Mouse (Mus musculus) gastrocnemius, postnatal 10 days (tissue): ENCODE data around the gene Crygs. TPM values are rescaled to one million over a fixed set of nuclear protein-coding genes. Genes with fewer than 3 reads are reported as not detected.
"Not testable (repeated sequence)": the region's sequence is repeated elsewhere in the genome, so short reads cannot be mapped to it uniquely, and the experiment has no call there.

Experiments
- DNase-seq: peaks from one replicate; pipeline ENCODE4 v3.0.0; 2021; ENCODE audit warnings: mixed read lengths
- total RNA-seq, 2 experiments: library from RNA; stranded (reverse); gene quantifications; 2 replicates each; pipeline ENCODE4 v1.2.3; 2021

The Crygs gene
- total RNA-seq, 2 experiments from 2014 or later, result not detected

DNA sequence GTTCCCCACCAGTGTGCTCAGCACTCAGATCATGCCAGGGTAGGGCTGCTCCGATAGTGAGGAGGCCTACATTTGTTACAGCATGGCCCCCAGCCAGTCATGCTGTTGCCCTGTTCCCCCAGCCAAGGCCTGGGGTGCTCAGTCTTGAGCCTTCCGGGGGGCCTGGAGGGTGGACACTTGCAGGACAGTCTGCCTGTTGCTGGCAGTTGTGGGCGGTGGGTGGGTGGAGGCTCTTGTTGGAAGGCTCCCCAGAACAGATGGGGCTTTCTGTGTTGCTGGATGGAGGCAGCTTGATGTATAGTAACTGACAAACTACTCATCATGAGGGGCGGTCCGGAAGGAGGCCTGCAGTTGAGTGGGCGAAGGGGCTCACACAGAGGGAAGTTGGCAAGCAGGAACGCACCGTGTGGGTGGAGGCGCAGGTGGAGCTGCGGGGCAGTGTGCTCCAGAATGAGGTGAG is 21.4 kb downstream of the Crygs start:
- no peak for DNase-seq

DNA sequence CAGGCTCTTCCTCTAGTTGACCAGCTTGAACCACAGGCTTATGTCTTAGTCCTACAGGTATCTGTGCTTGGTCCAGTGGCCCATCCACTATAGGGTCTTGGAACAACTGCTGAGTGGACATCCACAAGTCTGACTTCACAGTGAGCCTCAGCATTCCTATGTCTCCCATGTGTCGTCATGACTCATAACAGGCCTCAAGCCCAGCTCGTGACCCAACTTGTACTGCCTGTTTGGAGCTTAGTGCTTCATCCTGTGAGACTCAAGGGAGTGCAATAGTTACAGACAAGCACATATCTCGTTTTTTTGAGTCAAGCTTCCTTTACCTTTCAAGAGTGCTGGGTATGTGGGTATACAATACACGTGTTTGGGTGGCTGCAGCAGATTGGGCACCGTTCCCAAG is 28.7 kb downstream of the Crygs start:
- no peak for DNase-seq

DNA sequence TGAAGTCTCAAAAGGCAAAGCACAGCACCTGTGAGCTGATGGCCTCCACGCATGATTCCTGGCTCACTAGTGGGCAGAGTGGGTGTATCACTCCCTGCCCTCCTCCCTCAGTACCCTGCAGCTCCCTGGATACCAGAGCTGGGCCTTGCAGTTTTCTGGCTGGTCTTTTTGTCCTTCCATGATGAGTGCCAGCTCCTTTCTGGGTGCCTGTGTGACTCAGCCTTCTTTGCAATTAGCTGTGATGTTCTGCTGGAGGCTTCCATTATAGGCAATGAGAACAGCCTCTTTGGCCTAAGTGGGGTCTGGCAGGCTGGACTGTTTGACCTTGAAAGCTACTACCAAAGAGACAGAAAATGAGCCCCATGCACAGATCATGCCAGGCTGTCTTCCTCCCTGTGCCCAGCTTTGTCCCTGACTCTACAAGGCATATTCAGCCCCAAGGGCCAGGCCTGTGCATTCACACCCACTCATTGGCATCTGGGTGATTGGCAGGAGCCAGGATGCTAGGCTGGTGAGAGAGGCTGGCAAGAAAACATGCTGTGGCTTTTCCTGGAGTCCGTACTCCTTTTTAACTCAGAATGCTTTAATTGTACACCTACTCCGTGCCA is 32.0 kb downstream of the Crygs start:
- no peak for DNase-seq

DNA sequence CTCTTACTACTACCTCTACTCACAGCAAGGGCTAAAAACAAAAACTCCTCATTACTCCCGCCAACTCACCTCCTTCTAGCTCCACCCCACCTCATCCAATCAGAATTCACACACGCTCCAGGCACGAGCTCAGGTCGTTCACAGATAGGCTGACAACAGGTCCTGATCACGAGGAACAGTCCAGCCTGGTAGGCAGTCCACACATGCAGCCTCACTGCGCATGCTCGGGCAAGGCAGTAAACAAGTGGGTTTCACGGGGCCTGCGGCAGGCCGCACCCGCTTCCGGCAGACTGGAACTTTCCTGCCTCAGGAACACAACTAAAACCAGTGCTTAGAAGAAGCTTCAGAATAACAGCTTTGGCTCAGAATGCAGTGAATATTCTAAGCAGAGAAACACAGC is 33.1 kb downstream of the Crygs start:
- DNase-seq, result not testable (repeated sequence)

DNA sequence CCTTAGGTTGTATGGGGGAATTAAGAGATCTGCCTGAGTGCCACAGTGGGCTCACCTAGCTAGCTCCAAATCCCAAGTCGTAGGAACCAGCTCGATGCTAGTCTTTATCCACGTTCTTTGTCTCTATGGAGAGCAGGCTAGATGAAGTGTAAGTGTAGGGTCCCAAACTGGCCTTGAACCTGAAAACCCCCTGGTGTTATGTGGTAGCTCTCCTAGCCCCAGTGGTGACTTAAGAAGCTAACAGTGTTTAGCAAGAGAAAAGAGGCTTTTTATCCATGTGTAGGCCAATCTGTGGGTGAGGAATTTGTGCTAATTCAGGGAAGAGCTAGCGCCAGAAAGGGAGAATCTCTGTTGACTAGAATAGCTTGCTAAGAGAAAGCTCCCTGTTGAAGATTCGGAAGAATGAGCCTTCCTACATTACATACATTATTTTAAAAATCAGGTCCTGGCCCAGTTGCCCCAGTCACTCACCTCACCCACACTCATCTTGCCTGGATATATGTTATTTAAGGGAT is 35.8 kb downstream of the Crygs start:
- DNase-seq, result no peak

DNA sequence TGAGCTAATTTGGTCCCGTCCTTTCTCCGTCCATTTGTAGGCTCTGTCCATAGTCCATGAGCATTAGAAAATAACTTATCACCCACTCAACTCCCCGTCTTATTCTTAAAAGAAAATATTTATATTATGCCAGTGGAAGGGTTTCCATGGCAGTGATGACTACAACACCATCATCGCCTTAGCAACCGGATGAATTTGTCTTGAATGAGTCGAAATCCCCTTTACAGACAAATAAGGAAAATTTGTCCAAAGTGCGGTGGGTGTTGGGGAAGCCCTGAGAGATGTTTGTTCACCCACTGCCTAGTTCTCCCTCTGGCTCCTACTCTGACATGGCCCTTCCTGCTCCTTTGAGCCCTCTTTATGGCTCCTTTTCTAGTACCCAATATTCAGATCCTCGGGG is 42.7 kb downstream of the Crygs start:
- DNase-seq, result no peak

DNA sequence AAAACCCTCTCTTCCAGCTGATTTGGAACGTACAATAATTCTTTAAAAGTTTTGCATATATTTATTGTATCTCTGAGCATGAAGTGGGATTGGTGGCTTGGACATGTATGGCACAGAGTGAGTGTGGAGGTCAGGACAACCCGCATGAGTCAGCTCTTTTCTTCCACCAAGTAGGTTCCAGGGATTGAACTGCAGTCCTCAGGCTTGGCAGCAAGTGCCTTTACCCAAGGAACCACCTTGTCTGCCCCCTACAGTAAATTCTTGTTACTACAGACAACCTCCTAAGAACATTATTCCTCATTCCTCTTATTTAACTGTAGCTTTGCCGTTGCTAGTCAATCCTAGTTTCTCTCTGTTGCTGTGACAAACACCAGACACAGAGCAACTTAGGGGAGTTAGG is 44.0 kb downstream of the Crygs start:
- DNase-seq, result no peak

DNA sequence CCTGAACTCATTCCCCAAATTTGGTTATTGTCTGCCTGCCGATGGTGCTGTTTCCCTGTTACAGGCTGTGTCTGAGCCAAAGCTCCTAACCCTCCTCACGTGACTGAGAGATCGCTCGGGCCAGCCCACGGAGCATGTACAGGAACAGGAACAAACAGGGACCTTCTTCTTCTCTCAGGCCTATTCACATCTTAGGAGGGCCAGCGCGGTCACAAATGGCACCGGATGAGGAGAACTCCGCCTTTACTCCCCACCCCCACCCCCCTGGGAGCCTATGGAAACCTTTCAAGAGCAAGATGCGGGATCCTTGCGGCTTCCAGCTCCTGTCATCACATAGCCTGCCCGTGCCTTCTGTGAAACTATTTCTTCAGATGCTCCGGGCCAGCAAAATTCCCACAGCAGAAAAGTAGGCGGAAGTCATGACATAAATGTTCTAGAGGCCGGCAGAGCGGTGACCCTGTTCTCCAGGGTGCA is 44.6 kb downstream of the Crygs start:
- no peak for DNase-seq

DNA sequence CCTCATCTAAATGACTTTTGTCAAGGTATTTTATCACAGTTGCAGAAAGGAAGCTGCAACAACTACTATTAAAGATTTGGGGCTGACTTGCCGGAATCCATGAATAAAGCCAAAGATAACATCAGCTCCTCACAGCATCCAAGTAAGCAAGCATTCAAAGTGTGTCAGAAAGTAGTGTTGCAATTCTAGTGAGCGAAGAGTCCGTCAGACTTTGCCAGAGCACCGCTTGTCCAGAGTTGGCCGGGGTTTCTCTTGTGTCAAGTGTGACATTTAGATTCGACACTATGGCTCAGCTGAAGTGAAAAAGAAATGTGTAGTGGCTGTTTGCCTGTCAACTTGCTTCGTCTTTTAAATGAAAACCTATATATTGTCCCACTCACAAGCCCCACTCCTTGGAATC is 45.8 kb downstream of the Crygs start:
- no peak for DNase-seq

Other genes starting within 250 kb of the Crygs start
- under 1 TPM; 0.82 to 0.88 TPM for gene Dgkg, start 154.4 kb downstream of the Crygs start, total RNA-seq
- 1 to 10 TPM; 8.5 to 8.6 TPM for gene Tbccd1, start 46.1 kb upstream of the Crygs start, total RNA-seq
- 10 to 100 TPM; 39.5 to 43.3 TPM for gene Dnajb11, start 46.3 kb upstream of the Crygs start, total RNA-seq
- 10 to 100 TPM in 1 of 2 experiments, under 1 TPM in 1; 0.49 to 16.1 TPM for gene Ahsg, start 79.7 kb upstream of the Crygs start, total RNA-seq
- under 1 TPM in 1 of 2 experiments, not detected in 1; 0.54 TPM for gene Fetub, start 106.8 kb upstream of the Crygs start, total RNA-seq
- gene Hrg, start 139.5 kb upstream of the Crygs start, total RNA-seq, result under 1 TPM in 1 of 2 experiments, not detected in 1; 0.34 TPM
- under 1 TPM in 1 of 2 experiments, not detected in 1; 0.32 TPM for gene Kng2, start 217.9 kb upstream of the Crygs start, total RNA-seq
- 1 to 10 TPM in 1 of 2 experiments, not detected in 1; 1.7 TPM for gene Kng1, start 246.3 kb upstream of the Crygs start, total RNA-seq